Mouse (Mus musculus) neural tube, embryonic 12.5 days (tissue): Measurements from ENCODE around the gene Myh14. TPM values are rescaled to one million over a fixed set of nuclear protein-coding genes. Genes with fewer than 3 reads are reported as not detected.

Experiments used
- ATAC-seq: fragments of 200-750 bp; cut with Nextera tagmentation; 2 replicates; pipeline ENCODE4 v1.8.0; 2017; ENCODE audit warnings: low read depth, mild to moderate bottlenecking, moderate TSS enrichment, moderate library complexity; ENCODE audit not compliant: low FRiP score
- H3K27ac ChIP-seq: fragments of 300-500 bp; sonication (generic); 2 replicates; pipeline ENCODE4 v1.5.1; 2016
- H3K27me3 ChIP-seq: fragments of 300-500 bp; sonication (generic); replicated peaks from 2 replicates; pipeline ENCODE4 v1.6.1; 2016; ENCODE audit warnings: mild to moderate bottlenecking
- H3K36me3 ChIP-seq: fragments of 300-500 bp; sonication (generic); 2 replicates; pipeline ENCODE4 v1.6.1; 2016; ENCODE audit warnings: mild to moderate bottlenecking
- H3K4me1 ChIP-seq: fragments of 300-500 bp; sonication (generic); 2 replicates; pipeline ENCODE4 v1.6.1; 2016
- H3K4me2 ChIP-seq: fragments of 300-500 bp; sonication (generic); replicated peaks from 2 replicates; pipeline ENCODE4 v1.6.1; 2016; ENCODE audit warnings: mild to moderate bottlenecking
- H3K4me3 ChIP-seq: fragments of 300-500 bp; sonication (generic); 2 replicates; pipeline ENCODE4 v1.5.1; 2016
- H3K9ac ChIP-seq: fragments of 300-500 bp; sonication (generic); 2 replicates; pipeline ENCODE4 v1.6.1; 2016; ENCODE audit warnings: mild to moderate bottlenecking
- H3K9me3 ChIP-seq: fragments of 300-500 bp; sonication (generic); 2 replicates; pipeline ENCODE4 v1.6.1; 2016; ENCODE audit warnings: mild to moderate bottlenecking
- WGBS: fragments of 180-500 bp; shearing (Covaris S2); methylation state at CpG from one replicate; pipeline ENCODE4 v1.1.7; 2016; 5-methylcytosine and 5-hydroxymethylcytosine counted together
- polyA plus RNA-seq: library from polyadenylated mRNA; unstranded; fragments of >200 nt; fragmentation: Nextera tagmentation; extraction: Ambion mirVana; gene quantifications from 2 replicates; pipeline ENCODE4 v1.2.1, GENCODE M21; 2016

Myh14 gene
- polyA plus RNA-seq, 1 experiment from 2014 or later, result 2.5 TPM

GRCm38 (mm10) chr7:44647042-44647724, 23.5 kb downstream of the Myh14 start:
- 51% methylated on average over 7 of the region's 7 CpGs for WGBS
- no peak overlapping the region for H3K27ac ChIP-seq
- ATAC-seq, result no peak

GRCm38 (mm10) chr7:44645951-44646350, 24.7 kb downstream of the Myh14 start:
- peaks cover 34% of the 10 kb centered on the region for H3K27me3 ChIP-seq
- H3K9me3 ChIP-seq, result no peaks in the 10 kb centered on the region
- no peak overlapping the region for H3K27ac ChIP-seq
- H3K36me3 ChIP-seq, result no peaks in the 10 kb centered on the region
- no peaks in the 10 kb centered on the region for H3K4me1 ChIP-seq
- 30% methylated on average over 15 of the region's 15 CpGs for WGBS
- no peak overlapping the region; the same call in 1 of the 2 replicates for H3K9ac ChIP-seq
- H3K4me2 ChIP-seq, result no peak overlapping the region
- ATAC-seq, result no peak
- H3K4me3 ChIP-seq, result no peak overlapping the region

More at GRCm38 (mm10) chr7:44647042-44647724, 23.5 kb downstream of the Myh14 start:
- Histone ChIP-seq H3K4me3 (no peak overlapping the region), H3K27me3 (peaks cover 31% of the 10 kb centered on the region), H3K4me1 (no peaks in the 10 kb centered on the region), H3K9ac (no peak overlapping the region), H3K9me3 (no peaks in the 10 kb centered on the region), H3K4me2 (no peak overlapping the region), H3K36me3 (no peaks in the 10 kb centered on the region)

GRCm38 (mm10) chr7:44645256-44645655, 25.4 kb downstream of the Myh14 start:
- H3K4me3 ChIP-seq, result no peak overlapping the region
- 73% methylated on average over 5 of the region's 5 CpGs for whole genome bisulfite sequencing
- no peaks in the 10 kb centered on the region for H3K36me3 ChIP-seq
- H3K4me1 ChIP-seq, result no peaks in the 10 kb centered on the region
- H3K4me2 ChIP-seq, result no peak overlapping the region
- H3K9ac ChIP-seq, result no peak overlapping the region
- no peaks in the 10 kb centered on the region for H3K9me3 ChIP-seq
- H3K27ac ChIP-seq, result no peak overlapping the region
- ATAC-seq, result no peak
- peaks cover 40% of the 10 kb centered on the region for H3K27me3 ChIP-seq

- Histone ChIP-seq H3K4me3 (no peak overlapping the region), H3K27me3 (peaks cover 67% of the 10 kb centered on the region), H3K4me1 (no peaks in the 10 kb centered on the region), H3K4me2 (no peak overlapping the region), H3K36me3 (no peaks in the 10 kb centered on the region), H3K27ac (no peak overlapping the region), H3K9me3 (no peaks in the 10 kb centered on the region), H3K9ac (no peak overlapping the region)
- no peak for ATAC-seq
- 28% methylated on average over 8 of the region's 8 CpGs for WGBS
These were observed 28.8 kb downstream of the Myh14 start for GRCm38 (mm10) chr7:44641887-44642286.

- no peak for ATAC-seq
- no peak overlapping the region for H3K27ac ChIP-seq
- H3K4me3 ChIP-seq, result no peak overlapping the region
- H3K27me3 ChIP-seq, result peaks cover 66% of the 10 kb centered on the region
- H3K36me3 ChIP-seq, result no peaks in the 10 kb centered on the region
- H3K4me2 ChIP-seq, result peak overlapping the region; percentile 28
- no peaks in the 10 kb centered on the region for H3K4me1 ChIP-seq
- 18% methylated on average over 25 of the region's 25 CpGs for WGBS
- H3K9me3 ChIP-seq, result no peaks in the 10 kb centered on the region
- H3K9ac ChIP-seq, result no peak overlapping the region
These were observed 29.6 kb downstream of the Myh14 start for GRCm38 (mm10) chr7:44640843-44641605.

- H3K4me1 ChIP-seq, result no peaks in the 10 kb centered on the region
- H3K4me3 ChIP-seq, result no peak overlapping the region; the same call in 1 of the 2 replicates
- H3K36me3 ChIP-seq, result no peaks in the 10 kb centered on the region
- H3K9ac ChIP-seq, result no peak overlapping the region
- H3K9me3 ChIP-seq, result no peaks in the 10 kb centered on the region
- 3% methylated on average over 16 of the region's 16 CpGs for WGBS
- H3K27me3 ChIP-seq, result peaks cover 62% of the 10 kb centered on the region
- no peak overlapping the region for H3K27ac ChIP-seq
- peak overlapping the region; percentile 44 for H3K4me2 ChIP-seq
- ATAC-seq, result no peak
These were observed 32.0 kb downstream of the Myh14 start for GRCm38 (mm10) chr7:44638663-44639062.

- Histone ChIP-seq H3K4me2 (no peak overlapping the region), H3K27ac (no peak overlapping the region), H3K4me1 (no peaks in the 10 kb centered on the region), H3K9ac (no peak overlapping the region), H3K27me3 (peaks cover 54% of the 10 kb centered on the region), H3K4me3 (no peak overlapping the region), H3K9me3 (no peaks in the 10 kb centered on the region), H3K36me3 (no peaks in the 10 kb centered on the region)
- no peak for ATAC-seq
- 82% methylated on average over 9 of the region's 9 CpGs for WGBS
These were observed 34.0 kb downstream of the Myh14 start for GRCm38 (mm10) chr7:44636684-44637083.

GRCm38 (mm10) chr7:44633407-44633806, 37.2 kb downstream of the Myh14 start:
- Histone ChIP-seq H3K9ac (no peak overlapping the region), H3K4me1 (no peaks in the 10 kb centered on the region), H3K27ac (no peak overlapping the region), H3K36me3 (no peaks in the 10 kb centered on the region), H3K9me3 (no peaks in the 10 kb centered on the region), H3K27me3 (peaks cover 21% of the 10 kb centered on the region), H3K4me3 (no peak overlapping the region), H3K4me2 (no peak overlapping the region)
- WGBS, result 18% methylated on average over 15 of the region's 15 CpGs
- no peak for ATAC-seq

GRCm38 (mm10) chr7:44632676-44633075, 38.0 kb downstream of the Myh14 start:
- Histone ChIP-seq H3K4me1 (no peaks in the 10 kb centered on the region), H3K27ac (no peak overlapping the region), H3K27me3 (peaks cover 16% of the 10 kb centered on the region), H3K9me3 (no peaks in the 10 kb centered on the region), H3K9ac (no peak overlapping the region), H3K36me3 (no peaks in the 10 kb centered on the region), H3K4me2 (no peak overlapping the region), H3K4me3 (no peak overlapping the region)
- 26% methylated on average over 13 of the region's 13 CpGs for WGBS
- no peak for ATAC-seq

GRCm38 (mm10) chr7:44630437-44630836, 40.2 kb downstream of the Myh14 start:
- Histone ChIP-seq H3K9me3 (no peaks in the 10 kb centered on the region), H3K27me3 (peaks cover 13% of the 10 kb centered on the region), H3K9ac (no peak overlapping the region), H3K4me1 (no peaks in the 10 kb centered on the region), H3K36me3 (no peaks in the 10 kb centered on the region), H3K4me2 (no peak overlapping the region), H3K27ac (no peak overlapping the region), H3K4me3 (no peak overlapping the region)
- ATAC-seq, result no peak
- 76% methylated on average over 13 of the region's 13 CpGs for WGBS

- H3K27me3 ChIP-seq, result peaks cover 7% of the 10 kb centered on the region
- no peaks in the 10 kb centered on the region for H3K36me3 ChIP-seq
- no peak for ATAC-seq
- no peaks in the 10 kb centered on the region for H3K4me1 ChIP-seq
- no peak overlapping the region for H3K4me2 ChIP-seq
- H3K9me3 ChIP-seq, result no peaks in the 10 kb centered on the region
- H3K9ac ChIP-seq, result no peak overlapping the region
- H3K27ac ChIP-seq, result no peak overlapping the region
- no peak overlapping the region for H3K4me3 ChIP-seq
- 88% methylated on average over 15 of the region's 15 CpGs for WGBS
These were observed 42.1 kb downstream of the Myh14 start for GRCm38 (mm10) chr7:44628402-44629034.

- no peaks in the 10 kb centered on the region for H3K9me3 ChIP-seq
- no peak overlapping the region for H3K9ac ChIP-seq
- no peaks in the 10 kb centered on the region for H3K36me3 ChIP-seq
- no peaks in the 10 kb centered on the region for H3K4me1 ChIP-seq
- H3K4me2 ChIP-seq, result no peak overlapping the region
- WGBS, result 83% methylated on average over 12 of the region's 13 CpGs
- no peak overlapping the region for H3K4me3 ChIP-seq
- no peak overlapping the region for H3K27ac ChIP-seq
- ATAC-seq, result no peak
- peaks cover 11% of the 10 kb centered on the region; the same call in 1 of the 2 replicates for H3K27me3 ChIP-seq
These were observed 43.7 kb downstream of the Myh14 start for GRCm38 (mm10) chr7:44626966-44627365.
